ENCODE assay signal across 8 mouse cellular contexts in the genomic region with DNA sequence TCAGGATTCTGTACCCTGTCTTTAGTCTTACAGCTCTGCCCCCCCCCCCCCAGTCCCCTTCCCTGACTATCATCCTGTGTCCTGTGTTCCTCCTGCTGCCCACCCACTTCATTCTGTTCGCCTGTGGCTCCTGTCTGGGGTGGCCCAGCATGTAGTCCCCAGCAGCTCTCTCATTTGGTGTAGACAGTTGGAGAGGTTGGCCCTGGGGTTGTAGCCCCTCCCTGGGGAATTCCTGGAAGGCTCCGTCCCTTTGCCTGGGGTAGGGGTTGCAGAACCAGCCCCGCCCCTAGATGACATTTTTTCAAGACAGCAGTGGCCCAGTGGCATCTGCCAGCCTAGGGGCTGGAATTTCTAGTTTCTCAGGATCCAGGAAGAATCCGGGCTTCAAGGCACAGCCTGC. TPM values are rescaled to one million over a fixed set of nuclear protein-coding genes. Genes with fewer than 3 reads are reported as not detected.
DNase-seq lines count a peak whose midpoint lies in the region; ATAC-seq lines count a peak whose summit lies in the region.

No protein-coding gene starts in this region.

- ATAC-seq in heart, embryonic 14.5 days (ENCODE audit: insufficient number of reproducible peaks, insufficient read depth, low FRiP score, low read depth) = no peak
- ATAC-seq in hindbrain, embryonic 14.5 days (ENCODE audit: low FRiP score) = no peak
- ATAC-seq in midbrain, embryonic 13.5 days = 0 out of 2 replicates have a peak, but pooled peaks have one; percentile 10

- peak overlapping the region; percentile 92 for H3K9ac ChIP-seq in heart, embryonic 14.5 days (ENCODE audit: low read length)
- H3K9ac ChIP-seq in hindbrain, embryonic 14.5 days = peak overlapping the region; percentile 86
- H3K9ac ChIP-seq in midbrain, embryonic 13.5 days (replicated peaks) = peak overlapping the region; percentile 87

- no peaks in the 10 kb centered on the region for H3K27me3 ChIP-seq in heart, embryonic 14.5 days (ENCODE audit: control insufficient read depth, insufficient read depth, low read length)
- H3K27me3 ChIP-seq in hindbrain, embryonic 14.5 days (ENCODE audit: control insufficient read depth, insufficient read depth, low read length) = 0 out of 2 replicates have a peak, but pooled peaks cover 6% of the 10 kb centered on the region
- peaks cover 14% of the 10 kb centered on the region for H3K27me3 ChIP-seq in midbrain, embryonic 13.5 days

- no peak for DNase-seq in heart, postnatal 4 days
- peak; percentile 82 for DNase-seq in ZHBTc4 (ENCODE audit: low read depth, low spot score)
- DNase-seq in hindbrain, embryonic 14.5 days (ENCODE audit: low spot score) = no peak
- DNase-seq in retina, embryonic 14.5 days (ENCODE audit: low spot score) = no peak
- DNase-seq in gastrocnemius, postnatal 25 days = no peak
- DNase-seq in thymus, postnatal 0 days (ENCODE audit: low spot score) = no peak

- peak overlapping the region; percentile 87 to 92 for H3K4me3 ChIP-seq in heart, embryonic 14.5 days (ENCODE audit: control insufficient read depth in 1 of 2, insufficient read depth in 1 of 2, low read depth in 1 of 2, low read length in 2 of 2)
- peak overlapping the region; percentile 81 for H3K4me3 ChIP-seq in hindbrain, embryonic 14.5 days (replicated peaks; ENCODE audit: low read length)
- peak overlapping the region; percentile 66 for H3K4me3 ChIP-seq in midbrain, embryonic 13.5 days (replicated peaks)

- peak overlapping the region; percentile 98 for H3K4me2 ChIP-seq in heart, embryonic 14.5 days (ENCODE audit: low read length)
- peak overlapping the region; percentile 97 for H3K4me2 ChIP-seq in hindbrain, embryonic 14.5 days (replicated peaks)
- peak overlapping the region; percentile 99 for H3K4me2 ChIP-seq in midbrain, embryonic 13.5 days (replicated peaks)

- peak overlapping the region in 1 of 2 experiments; percentile 63; a peak in 2 of 4 replicates for H3K27ac ChIP-seq in heart, embryonic 14.5 days (replicated peaks in 1 of 2; ENCODE audit: control insufficient read depth in 1 of 2, insufficient read depth in 1 of 2, low read depth in 2 of 2, low read length in 2 of 2)
- no peak overlapping the region for H3K27ac ChIP-seq in hindbrain, embryonic 14.5 days
- H3K27ac ChIP-seq in midbrain, embryonic 13.5 days = no peak overlapping the region

- WGBS in heart, embryonic 14.5 days = 14% methylated on average over 4 of the region's 4 CpGs
- 22% methylated on average over 4 of the region's 4 CpGs for WGBS in hindbrain, embryonic 14.5 days
- 20% methylated on average over 4 of the region's 4 CpGs for WGBS in midbrain, embryonic 13.5 days

- peaks cover 22% of the 10 kb centered on the region for H3K36me3 ChIP-seq in heart, embryonic 14.5 days (ENCODE audit: control insufficient read depth, insufficient read depth, low read length)
- H3K36me3 ChIP-seq in hindbrain, embryonic 14.5 days (replicated peaks; ENCODE audit: control insufficient read depth, insufficient read depth) = 0 out of 2 replicates have a peak, but pooled peaks cover 4% of the 10 kb centered on the region
- peaks cover 14% of the 10 kb centered on the region; the same call in 1 of the 2 replicates for H3K36me3 ChIP-seq in midbrain, embryonic 13.5 days

- no peaks in the 10 kb centered on the region for H3K9me3 ChIP-seq in heart, embryonic 14.5 days (ENCODE audit: control insufficient read depth, low read length)
- H3K9me3 ChIP-seq in hindbrain, embryonic 14.5 days (ENCODE audit: control insufficient read depth, low read length) = no peaks in the 10 kb centered on the region
- no peaks in the 10 kb centered on the region for H3K9me3 ChIP-seq in midbrain, embryonic 13.5 days

- H3K4me1 ChIP-seq in heart, embryonic 14.5 days (ENCODE audit: control insufficient read depth in 2 of 2, insufficient read depth in 2 of 2, low read length in 2 of 2) = peaks cover 17 to 55% of the 10 kb centered on the region in 2 experiments
- H3K4me1 ChIP-seq in hindbrain, embryonic 14.5 days (replicated peaks; ENCODE audit: control insufficient read depth, insufficient read depth, low read length) = peaks cover 20% of the 10 kb centered on the region
- peaks cover 43% of the 10 kb centered on the region for H3K4me1 ChIP-seq in midbrain, embryonic 13.5 days (replicated peaks)

RNA-seq across cellular contexts. Expression of a gene that starts 0.9 kb away (rescaled TPM):
- 3.7 and 6.5 TPM in 2 replicates for polyA plus RNA-seq in heart, embryonic 14.5 days (2014; fragmentation: Nextera tagmentation; extraction: Ambion mirVana)
- total RNA-seq in heart, postnatal 4 days (2021) = 10 to 100 TPM; 12.1 to 13.5 TPM
- 7.8 and 10.0 TPM in 2 replicates for polyA plus RNA-seq in hindbrain, embryonic 14.5 days (2014; fragmentation: Nextera tagmentation; extraction: Ambion mirVana)
- 8.8 and 10.1 TPM in 2 replicates for polyA plus RNA-seq in midbrain, embryonic 13.5 days (2015; fragmentation: Nextera tagmentation; extraction: Ambion mirVana)
- 1 to 10 TPM; 2.3 to 2.9 TPM for total RNA-seq in gastrocnemius, postnatal 25 days (2021)
- 36.3 and 38.1 TPM in 2 replicates for polyA plus RNA-seq in thymus, postnatal 0 days (2015; fragmentation: Nextera tagmentation; extraction: Ambion mirVana)

RNA-seq across cellular contexts. Expression of a gene that starts 7.4 kb away (rescaled TPM):
- 0.28 and 0.38 TPM in 2 replicates for polyA plus RNA-seq in heart, embryonic 14.5 days (2014; fragmentation: Nextera tagmentation; extraction: Ambion mirVana)
- 1 to 10 TPM in 1 of 2 experiments, under 1 TPM in 1; 0.63 to 2.0 TPM for total RNA-seq in heart, postnatal 4 days (2021)
- polyA plus RNA-seq in hindbrain, embryonic 14.5 days (2014; fragmentation: Nextera tagmentation; extraction: Ambion mirVana) = 0.30 and 0.59 TPM in 2 replicates
- polyA plus RNA-seq in midbrain, embryonic 13.5 days (2015; fragmentation: Nextera tagmentation; extraction: Ambion mirVana) = 0.44 and 0.70 TPM in 2 replicates
- under 1 TPM; 0.48 to 0.49 TPM for total RNA-seq in gastrocnemius, postnatal 25 days (2021)
- 1.7 and 3.0 TPM in 2 replicates for polyA plus RNA-seq in thymus, postnatal 0 days (2015; fragmentation: Nextera tagmentation; extraction: Ambion mirVana)

RNA-seq across cellular contexts. Expression of a gene that starts 7.9 kb away (rescaled TPM):
- 94.2 and 97.0 TPM in 2 replicates for polyA plus RNA-seq in heart, embryonic 14.5 days (2014; fragmentation: Nextera tagmentation; extraction: Ambion mirVana)
- 100 to 1,000 TPM; 107 to 113 TPM for total RNA-seq in heart, postnatal 4 days (2021)
- 29.0 and 34.0 TPM in 2 replicates for polyA plus RNA-seq in hindbrain, embryonic 14.5 days (2014; fragmentation: Nextera tagmentation; extraction: Ambion mirVana)
- polyA plus RNA-seq in midbrain, embryonic 13.5 days (2015; fragmentation: Nextera tagmentation; extraction: Ambion mirVana) = 46.5 and 49.8 TPM in 2 replicates
- total RNA-seq in gastrocnemius, postnatal 25 days (2021) = 10 to 100 TPM; 22.9 to 29.6 TPM
- 88.5 and 100 TPM in 2 replicates for polyA plus RNA-seq in thymus, postnatal 0 days (2015; fragmentation: Nextera tagmentation; extraction: Ambion mirVana)

RNA-seq across cellular contexts. Expression of a gene that starts 15.1 kb away (rescaled TPM):
- polyA plus RNA-seq in heart, embryonic 14.5 days (2014; fragmentation: Nextera tagmentation; extraction: Ambion mirVana) = 0.11 TPM in 1 of 2 replicates, not detected in the other
- 1 to 10 TPM; 2.2 to 3.3 TPM for total RNA-seq in heart, postnatal 4 days (2021)
- not detected in 2 replicates for polyA plus RNA-seq in hindbrain, embryonic 14.5 days (2014; fragmentation: Nextera tagmentation; extraction: Ambion mirVana)
- not detected in 2 replicates for polyA plus RNA-seq in midbrain, embryonic 13.5 days (2015; fragmentation: Nextera tagmentation; extraction: Ambion mirVana)
- total RNA-seq in gastrocnemius, postnatal 25 days (2021) = 1 to 10 TPM; 1.0 to 1.3 TPM
- 0.14 and 0.16 TPM in 2 replicates for polyA plus RNA-seq in thymus, postnatal 0 days (2015; fragmentation: Nextera tagmentation; extraction: Ambion mirVana)

RNA-seq across cellular contexts. Expression of a gene that starts 20.1 kb away (rescaled TPM):
- 64.6 and 67.0 TPM in 2 replicates for polyA plus RNA-seq in heart, embryonic 14.5 days (2014; fragmentation: Nextera tagmentation; extraction: Ambion mirVana)
- 10 to 100 TPM; 55.4 to 56.8 TPM for total RNA-seq in heart, postnatal 4 days (2021)
- polyA plus RNA-seq in hindbrain, embryonic 14.5 days (2014; fragmentation: Nextera tagmentation; extraction: Ambion mirVana) = 119 and 125 TPM in 2 replicates
- 127 and 133 TPM in 2 replicates for polyA plus RNA-seq in midbrain, embryonic 13.5 days (2015; fragmentation: Nextera tagmentation; extraction: Ambion mirVana)
- 10 to 100 TPM; 13.5 to 14.0 TPM for total RNA-seq in gastrocnemius, postnatal 25 days (2021)
- 87.1 and 96.9 TPM in 2 replicates for polyA plus RNA-seq in thymus, postnatal 0 days (2015; fragmentation: Nextera tagmentation; extraction: Ambion mirVana)
